Mouse (Mus musculus): Measurements from ENCODE around the gene Neurl4. TPM values are rescaled to one million over a fixed set of nuclear protein-coding genes. Genes with fewer than 3 reads are reported as not detected.
"Not testable (repeated sequence)": the region's sequence is repeated elsewhere in the genome, so short reads cannot be mapped to it uniquely, and the experiment has no call there.

The Neurl4 gene
- total RNA-seq, 2 experiments from 2014 or later: 25.2 to 33.5 TPM

DNA sequence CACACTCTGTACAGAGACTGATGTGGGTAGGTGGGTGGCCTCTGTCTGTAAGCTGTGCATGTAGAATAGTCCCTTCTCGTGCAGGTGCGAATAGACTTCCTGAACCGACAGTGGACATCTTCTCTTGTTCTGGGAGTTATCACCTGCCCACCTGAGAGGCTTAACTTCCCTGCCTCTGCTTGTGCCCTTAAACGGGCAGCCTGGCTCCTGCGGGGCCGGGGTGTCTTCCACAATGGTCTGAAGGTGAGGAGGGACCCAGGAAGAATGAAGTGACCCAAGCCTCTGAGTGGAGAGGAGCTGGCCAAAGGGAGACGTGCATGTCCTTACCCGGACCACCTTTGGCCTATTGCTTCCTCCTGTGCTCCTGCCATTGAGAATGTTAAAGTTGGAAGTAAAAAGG, 9.3 kb downstream of the Neurl4 start:
- no peak for DNase-seq
- intact Hi-C loops (cut with DNase I): loop anchor here (10.0 kb wide), 1 partner anchor 805 kb away; no protein-coding TSS in a partner anchor
- Histone ChIP-seq H3K27ac (no peak overlapping the region), H3K4me3 (no peak overlapping the region)
- TF ChIP-seq CTCF (IDR thresholded peaks at IDR 0.05): no peak

DNA sequence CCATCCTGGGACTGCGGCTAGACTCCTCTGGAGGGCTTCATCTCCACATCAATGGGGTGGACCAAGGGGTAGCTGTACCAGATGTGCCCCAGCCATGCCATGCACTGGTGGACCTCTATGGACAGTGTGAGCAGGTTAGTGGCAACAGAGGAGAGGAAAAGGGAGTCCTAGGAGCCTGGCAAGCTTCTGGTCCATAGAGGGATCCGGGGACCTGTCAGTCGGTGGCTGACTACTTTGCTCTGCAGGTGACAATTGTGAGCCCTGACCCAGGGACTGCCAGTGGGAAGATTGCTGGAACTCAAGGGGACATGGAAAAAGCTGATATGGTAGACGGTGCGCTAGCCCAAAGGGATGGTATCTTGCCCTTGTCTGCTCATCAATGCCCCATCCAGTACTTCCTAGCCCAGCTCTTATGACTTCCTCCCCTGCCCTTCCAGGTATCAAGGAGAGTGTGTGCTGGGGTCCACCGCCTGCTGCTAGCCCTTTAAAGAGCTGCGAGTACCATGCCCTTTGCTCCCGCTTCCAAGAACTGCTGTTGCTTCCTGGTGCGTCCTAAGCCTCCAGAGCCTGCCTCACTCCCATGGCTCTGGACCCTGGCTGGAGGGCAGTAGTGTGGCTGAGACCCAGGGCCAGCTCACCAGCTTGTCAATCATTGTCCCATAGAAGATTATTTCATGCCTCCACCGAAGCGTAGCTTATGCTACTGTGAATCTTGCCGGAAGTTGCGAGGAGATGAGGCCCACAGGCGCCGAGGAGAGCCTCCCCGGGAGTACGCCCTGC, 10.1 kb downstream of the Neurl4 start:
- intact Hi-C loops (cut with DNase I): loop anchor here (10.0 kb wide), 1 partner anchor 806 kb away; no protein-coding TSS in a partner anchor
- no peak overlapping the region for H3K4me3 ChIP-seq
- TF ChIP-seq CTCF (IDR thresholded peaks at IDR 0.05): no peak
- DNase-seq: no peak
- no peak overlapping the region for H3K27ac ChIP-seq

DNA sequence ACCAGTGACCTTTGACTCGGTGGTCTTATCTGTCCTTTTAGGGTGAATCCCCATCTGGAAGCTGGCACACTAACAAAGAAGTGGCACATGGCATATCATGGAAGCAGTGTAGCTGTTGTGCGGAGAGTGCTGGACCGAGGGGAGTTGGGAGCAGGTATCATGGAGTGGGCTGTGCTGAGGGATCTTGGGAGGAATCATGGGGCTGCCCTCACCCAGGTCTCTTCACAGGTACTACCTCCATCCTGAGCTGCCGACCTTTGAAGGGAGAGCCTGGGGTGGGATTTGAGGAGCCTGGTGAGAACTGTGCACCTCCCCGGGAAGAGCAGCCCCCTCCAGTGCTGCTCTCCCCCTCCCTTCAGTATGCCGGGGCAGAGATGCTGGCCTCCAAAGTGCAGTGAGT, 10.8 kb downstream of the Neurl4 start:
- Histone ChIP-seq H3K4me3 (no peak overlapping the region), H3K27ac (no peak overlapping the region)
- no peak for DNase-seq
- intact Hi-C loops (cut with DNase I): loop anchor here (10.0 kb wide), 1 partner anchor 807 kb away; no protein-coding TSS in a partner anchor
- no peak for TF ChIP-seq CTCF (IDR thresholded peaks at IDR 0.05)

DNA sequence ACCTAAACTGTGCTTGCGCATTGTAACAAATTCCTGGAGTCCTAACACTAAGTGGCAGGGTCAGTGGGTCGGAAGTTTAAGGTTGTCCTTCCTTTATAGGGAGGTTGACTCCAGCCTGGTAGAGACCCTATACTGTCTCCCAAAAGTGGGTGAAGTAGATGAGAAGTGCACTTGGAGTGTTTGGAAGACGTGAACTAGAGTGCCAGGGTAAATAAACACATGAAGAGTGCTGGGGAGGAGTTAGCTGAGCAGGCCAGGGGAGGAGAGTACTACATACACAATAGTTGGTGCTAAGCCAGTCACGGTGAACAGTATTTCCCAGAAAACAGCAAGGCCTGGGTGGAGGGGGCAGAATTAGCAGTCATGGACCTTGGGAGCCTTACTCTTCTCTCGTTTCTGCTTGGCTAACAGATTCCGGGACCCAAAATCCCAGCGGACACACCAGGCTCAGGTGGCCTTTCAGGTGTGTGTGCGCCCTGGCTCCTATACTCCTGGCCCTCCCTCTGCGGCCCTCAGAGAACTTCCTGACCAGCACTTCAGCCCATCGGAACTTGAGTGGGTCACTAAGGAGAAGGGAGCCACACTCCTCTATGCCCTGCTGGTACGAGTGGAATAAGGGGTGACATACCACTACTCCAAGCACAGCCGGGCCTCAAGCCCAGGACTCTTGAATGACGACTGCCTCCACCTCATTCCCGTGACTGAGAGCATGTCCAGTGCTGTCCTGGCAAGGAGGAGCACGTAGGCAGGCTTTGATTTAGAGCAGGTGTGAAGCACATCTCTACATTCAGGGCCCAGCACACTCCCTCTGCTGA, 12.1 kb downstream of the Neurl4 start:
- peak overlapping the region; percentile 98 for H3K27ac ChIP-seq
- DNase-seq: no peak
- TF ChIP-seq CTCF (IDR thresholded peaks at IDR 0.05): no peak
- H3K4me3 ChIP-seq: peak overlapping the region; percentile 84
- intact Hi-C loops (cut with DNase I): loop anchor here (10.0 kb wide), 1 partner anchor 808 kb away; no protein-coding TSS in a partner anchor

DNA sequence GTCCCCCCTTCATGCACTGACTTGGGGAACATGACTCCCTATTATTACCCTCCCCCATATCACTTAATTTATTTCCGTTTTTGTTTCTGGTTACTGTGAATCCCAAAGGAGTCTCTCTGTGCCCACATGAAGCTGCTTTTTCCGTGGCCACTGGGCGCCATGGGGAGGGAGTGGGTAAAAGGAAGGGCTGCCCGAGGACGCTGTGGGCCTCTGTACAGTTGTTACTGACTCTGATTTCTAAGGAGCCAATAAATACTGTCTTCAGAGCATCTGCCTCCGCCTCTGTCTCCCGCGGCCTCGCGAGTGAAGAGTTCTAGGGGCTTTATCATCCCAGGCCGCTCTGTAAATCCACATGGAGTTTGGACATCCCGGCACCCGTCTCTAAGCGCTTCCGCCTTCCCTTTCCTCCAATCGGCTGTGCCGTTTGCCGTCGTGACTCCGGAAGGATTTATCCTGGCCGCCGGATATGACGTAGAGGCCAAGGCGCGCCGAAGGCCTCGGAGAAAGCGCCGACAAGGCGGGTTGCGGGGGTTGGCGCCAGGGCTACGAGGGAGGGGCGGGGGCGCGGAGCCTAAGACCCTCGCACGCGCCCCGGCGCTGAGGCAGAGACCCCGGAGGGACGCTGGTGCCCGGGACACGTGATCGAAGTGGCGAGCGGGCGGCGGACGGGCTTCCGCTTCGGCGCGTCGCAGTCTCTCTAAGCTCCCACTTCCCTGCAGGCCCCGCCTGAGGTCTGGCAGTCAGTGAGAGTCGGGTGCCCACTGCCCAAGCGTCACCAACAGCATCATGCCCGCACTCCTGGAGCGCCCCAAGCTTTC, 12.9 kb downstream of the Neurl4 start, which contains the start of gene Gps2:
Gene Gps2, plus strand, starts transcription at position 335 of the 818 bp plus-strand sequence.
- Histone ChIP-seq H3K4me3 (peak within 1 kb of the TSS; percentile 84), H3K27ac (peak within 1 kb of the TSS; percentile 98)
- intact Hi-C loops (cut with DNase I): loop anchor here (10.0 kb wide), 1 partner anchor 809 kb away; no protein-coding TSS in a partner anchor
- TF ChIP-seq CTCF (IDR thresholded peaks at IDR 0.05): no peak
- DNase-seq: peak; percentile 95

DNA sequence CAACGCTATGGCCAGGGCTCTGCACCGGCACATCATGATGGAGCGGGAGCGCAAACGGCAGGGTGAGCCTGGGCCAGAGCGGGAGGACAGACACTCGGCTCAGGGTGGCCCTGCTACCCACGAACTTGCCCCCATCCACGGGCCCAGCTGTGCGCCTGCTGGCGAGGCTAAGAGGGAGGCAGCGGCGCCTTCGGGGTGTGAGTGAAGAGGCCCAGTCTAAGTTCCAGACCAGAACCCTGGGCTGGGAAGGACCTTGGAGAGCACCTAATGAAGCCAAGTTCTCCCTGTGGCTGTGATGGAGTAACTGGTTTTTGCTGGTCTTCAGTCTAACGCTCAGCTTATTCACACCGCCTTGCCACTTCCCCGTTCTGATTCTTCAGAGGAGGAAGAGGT, 13.5 kb downstream of the Neurl4 start:
- peak overlapping the region; percentile 84 for H3K4me3 ChIP-seq
- intact Hi-C loops (cut with DNase I): loop anchor here (10.0 kb wide), 1 partner anchor 810 kb away; no protein-coding TSS in a partner anchor
- H3K27ac ChIP-seq: peak overlapping the region; percentile 98
- no peak for TF ChIP-seq CTCF (IDR thresholded peaks at IDR 0.05)
- DNase-seq: no peak

DNA sequence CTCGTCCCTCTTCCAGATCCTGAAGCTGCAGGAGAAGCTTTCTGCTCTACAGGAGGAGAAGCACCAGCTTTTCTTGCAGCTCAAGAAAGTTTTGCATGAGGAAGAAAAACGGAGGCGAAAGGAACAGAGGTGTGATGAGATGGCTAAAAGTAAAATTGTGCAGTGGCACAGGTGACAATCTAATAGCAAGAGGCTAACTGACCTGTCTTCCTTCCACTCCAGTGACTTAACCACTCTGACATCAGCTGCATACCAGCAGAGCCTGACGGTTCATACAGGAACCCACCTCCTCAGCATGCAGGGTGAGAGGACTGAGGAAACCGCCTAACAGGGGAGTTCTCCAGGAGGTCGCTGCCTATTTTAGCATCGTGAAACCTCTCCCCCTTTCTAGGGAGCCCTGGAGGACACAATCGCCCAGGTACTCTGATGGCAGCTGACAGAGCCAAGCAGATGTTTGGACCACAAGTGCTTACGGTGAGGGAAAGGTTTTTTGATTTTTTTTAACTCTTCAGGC, 14.1 kb downstream of the Neurl4 start:
- H3K27ac ChIP-seq: peak overlapping the region; percentile 98; the same call in 1 of the 2 replicates
- no peak for TF ChIP-seq CTCF (IDR thresholded peaks at IDR 0.05)
- DNase-seq: no peak
- H3K4me3 ChIP-seq: peak overlapping the region; percentile 84
- intact Hi-C loops (cut with DNase I): loop anchor here (10.0 kb wide), 1 partner anchor 810 kb away; no protein-coding TSS in a partner anchor

DNA sequence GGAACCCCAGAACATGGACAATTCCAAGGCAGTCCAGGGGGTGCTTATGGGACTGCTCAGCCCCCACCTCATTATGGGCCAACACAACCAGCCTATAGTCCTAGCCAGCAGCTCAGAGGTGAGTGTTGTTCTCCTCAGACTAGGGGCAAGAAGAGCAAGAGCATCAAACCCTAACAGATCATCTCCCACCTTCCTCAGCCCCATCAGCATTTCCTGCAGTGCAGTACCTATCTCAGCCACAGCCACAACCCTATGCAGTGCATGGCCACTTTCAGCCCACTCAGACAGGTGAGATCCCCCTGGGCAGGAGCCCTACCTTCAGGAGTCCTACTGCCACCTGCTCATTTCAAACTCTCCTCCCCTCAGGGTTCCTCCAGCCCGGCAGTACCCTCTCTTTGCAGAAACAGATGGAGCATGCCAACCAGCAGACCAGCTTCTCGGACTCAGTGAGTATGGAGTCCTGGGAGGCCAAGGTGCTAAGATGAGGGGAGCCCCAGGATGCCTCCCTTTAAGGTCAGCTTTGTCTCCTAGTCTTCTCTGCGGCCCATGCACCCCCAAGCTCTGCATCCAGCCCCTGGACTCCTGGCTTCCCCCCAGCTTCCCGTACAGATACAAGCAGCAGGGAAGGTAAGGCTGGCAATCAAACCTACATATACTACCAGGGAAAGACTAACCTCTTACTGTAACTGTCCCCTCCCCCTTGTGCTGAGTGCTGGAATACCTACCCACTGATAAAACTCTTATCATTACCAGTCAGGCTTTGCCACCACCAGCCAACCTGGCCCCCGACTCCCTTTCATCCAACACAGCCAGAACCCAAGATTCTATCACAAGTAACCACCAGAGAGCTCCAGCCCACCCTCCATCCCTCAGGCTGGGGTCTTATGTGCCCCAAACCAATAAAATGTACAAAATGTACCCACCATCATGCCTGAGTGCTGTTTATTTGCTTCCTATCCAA, 15.1 kb downstream of the Neurl4 start:
- Histone ChIP-seq H3K27ac (no peak overlapping the region; the same call in 1 of the 2 replicates), H3K4me3 (peak overlapping the region; percentile 84)
- TF ChIP-seq CTCF (IDR thresholded peaks at IDR 0.05): no peak
- DNase-seq: no peak
- intact Hi-C loops (cut with DNase I): loop anchor here (10.0 kb wide), 1 partner anchor 811 kb away; no protein-coding TSS in a partner anchor

DNA sequence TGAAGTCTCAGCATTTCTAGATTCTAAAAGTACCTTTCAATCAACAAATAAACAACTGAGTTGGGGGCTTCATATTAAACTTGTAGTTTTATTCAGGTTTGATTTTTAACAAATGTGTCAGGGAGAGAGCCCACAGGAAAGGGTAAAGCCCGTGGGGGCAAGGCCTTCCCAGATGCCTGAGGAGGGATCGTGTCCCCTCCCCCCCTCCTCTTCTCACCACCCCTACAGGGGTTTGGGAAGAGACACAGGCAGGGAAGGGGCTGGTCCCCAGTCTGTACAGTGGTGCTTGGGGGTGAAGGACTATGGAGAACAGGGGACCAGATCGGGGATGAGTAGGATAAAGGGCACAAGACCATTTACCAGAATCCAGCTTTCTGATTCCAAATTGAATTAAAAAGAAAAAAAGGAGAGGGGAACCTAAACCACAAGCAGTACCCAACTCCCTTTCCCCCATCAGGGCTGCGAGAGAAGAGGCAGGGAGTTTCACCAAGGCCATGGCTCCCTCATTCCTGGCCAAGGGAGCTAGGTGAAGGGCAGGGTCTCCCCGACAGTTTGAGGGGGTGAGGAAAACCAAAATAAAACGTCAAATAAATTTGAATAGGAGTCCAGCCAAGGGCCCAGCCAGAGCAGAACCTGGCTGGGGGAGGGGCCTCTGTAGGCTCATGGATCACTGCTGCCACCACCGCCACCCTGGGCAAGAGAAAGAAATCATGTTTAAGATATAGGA, 15.9 kb downstream of the Neurl4 start:
- not testable (repeated sequence) for H3K27ac ChIP-seq
- intact Hi-C loops (cut with DNase I): loop anchor here (10.0 kb wide), 1 partner anchor 812 kb away; no protein-coding TSS in a partner anchor

DNA sequence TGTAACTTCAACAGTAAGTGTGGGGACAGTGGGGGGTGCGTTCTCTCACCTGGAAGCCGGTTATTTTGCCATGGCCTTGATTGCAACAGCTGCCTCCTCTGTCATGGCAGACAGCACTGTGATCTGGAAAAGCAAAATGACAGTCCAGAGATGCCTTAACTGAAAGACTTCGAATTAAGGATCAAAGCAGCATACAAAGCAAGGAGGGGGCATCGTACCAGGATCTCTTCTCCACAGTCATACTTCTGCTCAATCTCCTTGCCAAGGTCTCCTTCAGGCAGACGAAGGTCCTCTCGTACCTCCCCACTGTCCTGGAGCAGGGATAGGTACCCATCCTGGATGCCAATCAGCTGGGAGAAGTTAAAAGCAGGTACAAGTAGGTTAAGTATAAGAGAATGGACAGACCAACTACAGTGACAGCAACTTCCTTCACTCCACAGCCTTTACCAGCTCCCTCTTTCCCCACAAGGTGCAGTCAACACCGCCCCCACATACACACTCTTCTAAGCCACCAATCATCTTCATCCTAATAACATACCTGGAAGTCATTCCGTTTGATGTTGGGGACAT, 16.6 kb downstream of the Neurl4 start:
- DNase-seq: peak; percentile 14
- TF ChIP-seq CTCF (IDR thresholded peaks at IDR 0.05): no peak
- Histone ChIP-seq H3K27ac (no peak overlapping the region), H3K4me3 (no peak overlapping the region)
- intact Hi-C loops (cut with DNase I): loop anchor here (10.0 kb wide), 1 partner anchor 813 kb away; no protein-coding TSS in a partner anchor

More for the DNA sequence above, 15.9 kb downstream of the Neurl4 start:
- not testable (repeated sequence) for DNase-seq, H3K4me3 ChIP-seq

Measured in gastrocnemius, adult 2 months (tissue).